Mouse (Mus musculus) left cerebral cortex, adult 18-20 months (tissue): ENCODE measurements around the gene Lhx4. TPM values are rescaled to one million over a fixed set of nuclear protein-coding genes. Genes with fewer than 3 reads are reported as not detected.

Experiments used
- DNase-seq, 2 experiments: peaks; one replicate each; pipeline ENCODE4 v3.0.0; 2021 to 2022; ENCODE audit warnings: low spot score in 2 of 2, mixed read lengths in 1 of 2
- total RNA-seq, 2 experiments: library from RNA; stranded (reverse); gene quantifications; 2 replicates each; pipeline ENCODE4 v1.2.3; 2021

The Lhx4 gene
- total RNA-seq, 2 experiments from 2014 or later, result not detected

DNA sequence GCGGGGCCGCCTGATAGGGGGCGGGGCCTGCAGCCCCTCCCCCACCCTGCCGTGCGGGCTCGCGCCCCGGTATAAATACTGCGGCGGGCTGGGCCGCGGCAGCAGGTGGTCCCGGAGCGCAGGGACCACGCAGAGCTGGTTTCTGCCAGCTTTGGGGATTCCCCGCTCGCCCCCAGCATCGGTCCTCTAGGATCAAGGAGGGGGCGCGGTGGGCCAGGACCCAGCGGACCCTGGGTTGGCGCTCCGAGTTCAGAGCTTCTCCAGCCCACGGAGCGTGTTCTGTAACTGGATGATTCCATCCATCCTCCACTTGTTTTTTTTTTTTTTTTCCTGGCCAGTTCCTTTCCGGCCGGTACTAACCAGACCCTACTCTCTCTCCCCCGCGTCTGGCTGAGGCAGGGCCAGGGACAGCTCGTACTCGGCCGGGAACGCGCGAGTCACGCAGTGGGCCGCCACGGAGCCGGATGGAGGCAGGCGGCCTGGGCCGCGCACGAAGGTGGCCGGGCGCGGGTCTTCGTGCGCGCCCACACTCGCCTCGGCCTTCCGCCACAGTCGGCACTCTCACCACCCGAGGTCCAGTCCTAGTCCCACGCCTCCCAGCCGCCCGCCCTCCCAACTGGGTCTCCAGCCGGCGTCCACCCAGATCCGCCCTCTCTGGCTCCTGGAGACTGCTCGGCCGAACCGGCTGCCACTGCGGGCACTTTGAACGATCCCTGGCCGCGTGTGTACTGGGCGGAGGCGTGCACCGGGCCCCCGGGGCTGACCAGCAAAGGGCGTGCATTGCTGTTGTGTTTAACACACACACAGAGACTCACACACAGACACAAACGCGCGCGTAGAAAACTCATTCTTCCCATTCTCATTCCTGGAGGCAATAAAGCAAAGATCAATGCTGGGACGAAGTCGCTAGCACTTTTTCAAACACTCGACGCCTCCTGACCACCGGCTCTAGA, 8.8 kb downstream of the Lhx4 start:
- DNase-seq, result no peak

DNA sequence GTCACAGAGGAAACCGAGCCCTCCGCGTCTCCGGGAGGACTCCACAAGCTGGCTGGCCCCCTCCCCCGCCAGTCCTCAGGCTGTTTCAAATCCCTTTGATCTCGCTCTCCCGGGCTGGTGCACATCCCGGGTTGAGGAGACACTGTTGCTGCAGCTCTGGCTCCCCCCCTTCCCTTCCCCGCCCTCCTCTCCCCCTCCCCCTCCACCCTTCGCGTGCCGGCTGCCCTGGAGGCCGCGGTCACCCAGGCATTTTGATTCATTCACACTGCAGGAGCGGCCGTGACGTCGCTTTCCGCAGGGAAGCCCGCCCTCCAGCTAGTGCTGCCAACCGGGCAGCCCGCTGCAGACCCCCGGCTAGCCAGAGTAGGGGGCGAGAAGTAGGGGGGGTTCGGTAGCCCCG, 9.5 kb downstream of the Lhx4 start:
- no peak for DNase-seq

DNA sequence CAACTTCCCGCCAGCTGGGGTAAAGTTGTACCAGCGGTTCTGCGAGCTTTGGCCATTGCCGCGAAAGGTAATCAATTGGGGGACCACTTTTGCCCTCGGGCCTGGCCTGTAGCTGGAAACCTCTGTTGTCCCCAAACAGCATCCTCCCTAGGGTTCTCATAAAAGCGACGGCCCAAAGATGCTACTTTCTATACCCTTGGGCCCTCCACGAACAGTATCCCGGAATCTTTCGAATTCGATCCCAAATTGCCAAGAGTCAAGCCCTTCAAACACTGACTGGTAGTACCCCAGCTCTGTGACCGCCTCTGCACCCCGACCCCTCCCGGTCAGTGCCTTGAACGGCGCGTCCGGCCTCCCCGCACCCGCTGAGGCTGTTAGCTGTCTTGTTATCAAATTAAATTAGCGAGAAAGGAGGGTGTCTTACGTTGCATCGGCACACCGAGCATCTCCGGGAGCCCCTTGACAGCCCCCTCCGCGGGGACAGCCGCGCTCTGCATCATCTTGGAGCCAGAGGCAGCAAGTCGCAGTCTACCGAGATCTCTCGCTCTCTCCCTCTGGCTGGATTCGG, 10.0 kb downstream of the Lhx4 start:
- DNase-seq, result no peak

DNA sequence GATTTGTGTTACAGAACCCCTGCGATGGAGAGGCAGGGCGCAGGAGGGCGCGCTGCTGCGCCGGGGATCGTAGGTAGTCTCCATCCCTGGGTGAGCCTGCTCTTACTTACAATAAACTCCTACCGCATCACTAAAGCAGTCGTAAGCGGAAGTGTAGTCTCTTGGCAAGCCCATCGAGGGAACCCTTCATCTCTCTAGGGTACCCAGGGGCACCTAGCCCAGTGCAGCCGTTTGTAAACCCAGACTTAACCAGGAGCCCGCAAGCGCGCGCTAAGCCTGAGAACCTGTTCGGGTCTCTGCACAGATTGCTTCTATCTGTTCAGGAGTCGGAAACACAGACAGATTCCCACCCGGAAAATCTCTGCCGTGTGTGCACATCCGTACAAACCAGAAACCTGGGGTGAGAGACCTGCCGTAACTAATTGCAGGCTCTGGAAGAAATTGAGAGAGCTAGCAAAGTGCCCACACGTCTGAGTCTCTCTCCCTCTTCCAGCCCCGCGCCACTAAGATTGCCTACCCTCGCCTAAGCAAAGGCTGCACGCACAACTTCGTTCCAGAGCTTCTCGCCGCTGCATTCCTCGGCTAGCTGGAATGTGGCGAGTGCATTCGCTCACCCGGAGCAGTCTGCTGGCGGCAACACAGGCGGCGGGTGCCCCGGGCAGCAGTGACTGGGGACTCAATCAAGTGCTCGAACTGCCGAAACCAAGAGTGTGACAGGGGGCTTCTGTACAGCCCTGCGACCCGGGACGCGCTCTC, 10.7 kb downstream of the Lhx4 start:
- DNase-seq, result no peak

DNA sequence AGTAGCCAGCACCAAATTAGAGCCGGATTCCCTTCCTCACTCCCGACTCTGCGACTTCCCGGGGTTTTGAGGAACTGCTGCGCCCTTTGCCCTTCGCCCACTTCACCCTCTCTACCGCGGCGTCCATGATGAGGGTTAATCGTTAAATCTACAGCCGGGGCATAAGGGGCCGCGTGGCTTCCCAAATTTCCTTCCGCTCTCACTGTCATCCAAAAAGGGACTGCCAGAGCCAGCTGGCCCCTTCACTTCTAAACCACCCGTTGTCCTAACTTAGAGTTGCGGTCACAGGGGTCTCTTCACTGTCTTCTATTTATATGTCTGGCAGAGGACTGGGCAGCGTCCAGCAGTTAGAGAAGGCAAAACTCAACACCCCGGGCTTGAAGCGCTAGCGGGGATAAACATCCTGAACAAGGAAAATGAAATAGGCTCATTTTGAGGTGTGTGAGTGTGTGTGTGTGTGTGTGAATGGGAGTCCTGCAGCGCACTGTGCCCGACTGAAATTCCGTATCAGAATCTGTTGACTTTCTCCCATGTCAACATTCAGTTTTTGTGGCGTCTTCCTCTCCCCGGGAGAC, 13.6 kb downstream of the Lhx4 start:
- DNase-seq, result no peak

DNA sequence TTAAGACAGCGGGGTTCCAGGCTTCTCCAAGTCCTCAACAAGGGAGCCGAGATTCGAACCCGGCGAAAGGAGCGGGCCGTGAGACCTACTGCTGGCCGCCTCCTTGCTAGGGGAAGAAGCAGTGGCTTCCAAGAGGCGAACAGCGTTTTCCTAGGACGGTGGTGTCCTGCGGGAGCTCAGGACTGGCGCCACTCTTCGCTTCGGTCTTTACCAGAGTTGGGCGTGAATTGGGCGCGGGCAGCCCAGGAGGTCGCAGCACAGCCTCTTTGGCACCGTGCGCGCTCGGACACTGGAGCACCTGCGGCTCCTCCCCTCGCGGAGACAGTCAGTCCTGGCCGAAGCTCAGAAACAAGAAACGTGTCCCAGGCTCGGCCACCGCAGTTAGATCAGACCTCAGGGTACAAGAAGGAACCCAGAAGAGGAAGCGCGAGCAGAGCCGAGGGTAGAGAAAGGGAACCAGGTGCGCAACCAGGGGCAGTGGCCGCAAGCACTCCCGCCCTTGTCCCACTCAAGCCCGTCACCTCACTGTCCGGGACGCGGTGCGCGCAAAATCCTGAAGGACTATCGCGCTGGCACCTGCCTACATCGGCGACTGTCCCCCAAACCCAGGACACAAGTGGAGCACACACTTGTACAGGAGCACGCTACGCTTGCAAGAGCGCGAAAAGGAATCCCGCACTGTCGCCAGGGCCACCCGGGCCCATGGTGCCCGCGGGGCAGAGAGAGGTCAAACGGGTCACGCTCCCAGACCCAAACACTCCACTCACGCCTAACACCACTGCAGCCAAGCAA, 14.3 kb downstream of the Lhx4 start:
- no peak for DNase-seq

DNA sequence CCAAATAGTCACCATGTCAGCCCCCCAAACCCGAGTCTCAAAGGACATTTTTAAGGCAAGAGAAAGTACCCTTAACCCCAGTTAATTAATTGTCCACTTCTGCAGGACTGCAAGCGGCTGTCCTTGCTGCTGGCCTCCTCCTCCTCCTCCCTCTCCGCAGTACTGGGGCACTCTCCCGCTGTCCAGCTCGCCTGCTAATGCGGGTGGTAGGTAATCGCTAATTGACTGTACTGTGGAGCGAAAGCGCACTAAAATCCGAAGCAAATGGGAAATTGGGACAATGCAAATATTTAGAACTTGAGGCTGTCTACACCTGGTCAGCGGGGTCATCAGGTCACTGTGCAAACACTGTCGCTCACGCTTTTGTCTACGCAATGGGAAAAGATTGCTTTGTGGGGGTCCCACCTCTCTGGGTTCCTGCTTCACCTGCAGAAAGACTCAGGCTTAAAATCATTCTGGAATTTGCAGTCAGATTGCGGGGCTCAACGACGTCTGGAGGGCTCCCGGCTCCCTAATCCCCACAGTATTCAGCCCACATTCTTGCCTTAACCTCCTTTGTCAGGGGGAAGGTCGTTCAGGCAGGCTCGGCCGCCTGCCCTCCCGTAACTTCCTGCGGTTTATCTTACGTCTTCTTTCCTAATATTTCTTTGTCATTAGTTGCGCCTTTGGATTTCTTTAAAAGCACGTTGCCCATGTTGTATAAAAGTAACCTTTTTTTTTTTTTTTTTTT, 15.2 kb downstream of the Lhx4 start:
- no peak for DNase-seq

DNA sequence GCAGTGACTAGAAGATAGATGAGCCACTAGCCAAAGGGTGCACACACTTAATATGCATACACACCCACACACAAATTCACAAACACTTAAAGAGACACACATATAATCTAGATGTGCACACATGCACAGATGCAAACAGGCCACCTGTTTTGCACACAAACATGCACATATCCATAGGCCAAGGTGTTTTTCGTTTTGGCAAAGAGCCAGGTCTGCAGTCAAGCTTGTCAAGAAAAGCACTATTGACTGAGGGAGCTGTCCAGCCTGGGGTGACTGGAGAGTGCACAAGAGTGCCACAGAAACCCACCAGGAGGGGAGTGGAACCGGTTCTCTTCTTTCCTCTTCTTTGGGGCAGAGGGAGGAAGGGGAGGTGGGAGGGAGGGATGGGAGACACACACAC, 20.3 kb downstream of the Lhx4 start:
- no peak for DNase-seq

DNA sequence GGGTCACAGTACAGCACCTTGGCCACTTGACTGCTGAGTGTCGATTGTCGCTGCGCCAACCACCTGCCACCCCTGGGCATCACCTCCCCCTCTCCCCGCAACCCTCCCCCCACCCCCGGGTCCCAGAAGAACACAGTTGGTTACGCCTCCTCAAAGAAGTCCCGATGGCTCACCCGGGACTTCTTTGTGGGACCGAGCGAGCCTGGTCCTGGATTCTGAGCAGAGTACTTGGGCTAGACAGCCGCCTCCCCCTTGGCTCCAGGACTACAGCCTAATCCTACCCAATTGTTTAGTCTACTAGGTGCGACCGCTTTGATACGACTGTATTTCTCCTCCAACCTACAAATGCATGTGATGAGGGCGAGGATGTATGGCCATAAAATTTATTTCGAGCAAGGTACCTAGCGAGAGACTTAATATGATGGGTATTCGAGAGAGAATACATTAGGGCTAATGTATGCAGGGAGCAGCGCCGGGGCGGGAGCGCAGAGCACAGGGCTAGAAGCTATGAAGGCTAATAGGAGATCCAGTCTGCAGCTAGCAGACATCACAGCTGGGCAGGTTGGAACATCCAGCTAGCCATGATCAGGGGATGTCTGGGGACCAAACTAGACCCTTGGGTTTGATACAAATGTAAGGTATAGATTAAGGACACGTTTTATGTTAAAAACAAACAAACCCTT, 22.2 kb downstream of the Lhx4 start:
- no peak for DNase-seq

DNA sequence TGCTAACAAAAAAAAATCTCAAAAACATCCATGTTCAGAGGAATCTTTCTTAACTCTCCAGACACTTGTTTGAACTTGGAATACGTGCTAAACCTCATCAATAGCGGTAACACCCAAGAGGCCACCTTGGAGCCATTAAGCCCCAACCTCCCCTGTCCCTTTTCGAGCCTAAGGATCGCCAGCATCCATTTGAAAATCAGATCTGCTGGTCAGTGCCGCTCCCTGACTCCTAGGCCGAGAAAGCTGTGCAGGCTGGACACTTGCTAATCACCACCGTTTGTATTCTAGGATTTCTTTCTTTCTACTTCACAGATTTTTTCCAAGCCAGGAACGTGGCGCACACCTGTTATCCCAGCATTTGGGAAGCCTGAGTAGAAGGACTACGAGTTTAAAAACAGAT, 23.7 kb downstream of the Lhx4 start:
- DNase-seq, result no peak

DNA sequence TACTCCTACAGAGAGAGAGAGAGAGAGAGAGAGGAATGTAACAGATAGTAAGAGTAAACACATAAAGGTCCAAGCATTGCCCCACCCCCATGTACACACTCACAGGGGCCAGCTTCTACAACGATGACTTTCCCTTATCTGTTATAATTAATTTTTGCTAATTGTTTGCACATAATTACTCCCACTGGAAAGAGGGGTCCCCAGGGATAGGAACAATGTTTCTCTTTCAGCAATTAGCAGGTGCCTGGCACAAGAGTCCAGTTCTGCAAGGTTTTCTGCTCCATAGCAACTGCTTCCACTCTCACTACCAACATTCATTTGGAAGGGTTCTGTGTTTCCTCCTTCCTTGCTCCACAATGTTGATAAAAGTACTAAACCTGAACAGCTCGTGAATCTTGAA, 25.6 kb downstream of the Lhx4 start:
- no peak for DNase-seq

DNA sequence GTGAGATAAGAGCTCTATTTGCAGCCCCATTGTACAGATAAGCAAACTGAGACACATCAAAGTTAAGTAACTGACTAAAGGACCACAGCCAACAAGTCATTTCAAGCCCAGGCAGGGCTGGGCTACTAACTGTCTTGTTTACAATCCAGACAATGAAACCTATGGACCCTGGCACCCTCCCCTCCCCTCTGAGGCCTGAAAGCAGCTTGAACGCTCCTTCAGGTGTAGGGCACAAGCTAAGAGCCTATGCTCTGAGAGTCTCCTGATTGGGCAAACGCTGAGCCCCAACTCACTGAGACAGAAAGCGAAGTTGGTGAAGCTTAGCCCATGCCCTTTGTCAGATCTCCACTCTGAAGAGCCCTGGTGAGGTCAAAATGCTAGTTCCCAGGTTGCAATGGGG, 27.2 kb downstream of the Lhx4 start:
- no peak for DNase-seq

DNA sequence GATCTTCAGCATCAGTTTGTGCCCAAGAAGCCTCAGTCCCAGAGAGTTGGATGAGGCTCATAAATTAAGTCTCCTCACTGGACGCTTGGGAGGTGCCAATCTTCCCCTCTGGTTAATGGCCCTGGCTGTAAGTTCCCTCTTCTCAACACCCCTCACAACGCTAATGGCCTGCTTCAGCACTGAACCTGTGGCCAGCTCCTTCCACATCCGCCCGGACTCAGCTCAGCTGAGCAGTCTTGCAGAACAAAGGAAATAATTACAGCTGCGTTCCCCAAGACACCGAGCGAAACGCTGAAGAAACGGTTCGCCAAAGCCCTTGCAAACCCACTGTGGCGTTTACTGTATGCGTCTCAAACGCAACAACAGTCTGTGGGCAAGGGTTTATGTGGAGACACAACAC, 29.3 kb downstream of the Lhx4 start:
- no peak for DNase-seq

DNA sequence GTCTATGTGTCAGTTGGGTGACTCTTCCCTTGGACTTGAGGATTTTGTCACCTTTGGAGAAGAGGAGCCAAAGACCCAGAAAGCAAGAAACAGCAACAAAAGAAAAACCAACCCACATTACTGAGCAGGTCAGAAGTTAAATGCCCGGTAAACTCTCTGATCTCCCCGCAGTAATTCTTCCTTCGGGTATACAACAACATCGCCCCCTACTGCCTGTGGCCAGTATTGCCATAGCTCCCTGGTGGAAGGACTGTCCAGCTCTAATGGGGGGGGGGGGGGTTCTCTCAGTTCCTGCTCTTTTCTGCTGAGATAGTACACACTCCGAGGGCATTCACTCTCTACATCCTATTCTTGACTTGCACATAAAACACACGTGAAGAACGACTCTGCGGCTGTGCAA, 30.0 kb downstream of the Lhx4 start:
- peak; percentile 50 to 78 for DNase-seq

DNA sequence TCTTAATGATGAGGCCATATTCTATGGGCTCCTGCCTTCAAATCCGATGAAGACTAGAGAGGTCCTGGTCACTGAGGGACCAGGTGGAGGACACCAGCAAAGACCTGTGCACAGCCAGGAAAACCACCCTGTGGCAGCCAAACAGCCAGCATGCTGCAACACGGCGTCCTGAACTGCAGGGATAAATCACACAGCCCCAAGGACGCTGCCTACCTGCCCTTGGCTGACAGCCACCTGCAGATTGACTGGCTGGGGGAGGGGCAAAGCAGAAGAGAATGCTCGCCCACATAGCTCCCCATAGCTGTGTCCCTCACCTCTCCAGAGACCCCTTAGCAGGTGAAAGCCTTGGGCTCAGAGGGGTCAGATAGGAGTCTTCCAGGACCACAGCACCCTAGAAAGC, 31.5 kb downstream of the Lhx4 start:
- DNase-seq, result no peak

DNA sequence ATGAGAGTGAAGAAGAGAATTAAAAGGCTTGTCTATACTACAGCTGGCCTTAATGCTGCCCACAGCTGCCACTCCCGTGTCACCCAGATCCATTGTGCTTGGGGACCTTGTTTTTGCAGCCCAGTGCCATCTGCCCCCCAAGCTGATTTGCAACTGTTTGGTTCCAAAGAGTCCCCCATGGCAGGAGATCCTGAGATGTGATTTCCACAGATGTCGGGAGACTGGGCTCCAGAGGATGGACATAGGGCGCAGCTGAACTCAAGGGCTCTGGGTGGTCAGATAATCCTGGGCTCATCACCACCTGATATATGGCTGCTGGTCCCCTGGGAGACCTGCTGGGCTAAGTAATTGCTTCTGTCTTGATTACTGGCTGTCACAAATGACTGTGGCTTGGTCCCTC, 32.6 kb downstream of the Lhx4 start:
- DNase-seq, result no peak

DNA sequence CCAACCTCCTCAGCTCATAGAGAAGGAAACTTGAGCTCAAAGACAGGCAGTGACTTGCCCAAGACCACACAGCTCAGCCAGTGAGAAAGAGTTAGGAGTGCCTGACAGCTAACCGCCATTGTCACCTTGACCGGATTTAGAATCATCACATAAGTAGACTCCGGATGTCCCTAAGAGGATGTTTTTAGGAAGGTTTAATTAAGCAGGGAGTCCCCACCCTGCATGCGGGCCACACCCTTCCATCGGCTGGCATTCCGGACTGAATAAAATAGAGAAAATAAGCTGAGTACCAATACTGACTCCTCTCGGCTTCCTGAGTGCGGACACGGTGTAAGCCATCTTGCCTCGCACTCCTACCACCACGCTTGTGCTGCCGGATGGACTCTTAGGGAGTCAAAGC, 34.2 kb downstream of the Lhx4 start:
- DNase-seq, result no peak

DNA sequence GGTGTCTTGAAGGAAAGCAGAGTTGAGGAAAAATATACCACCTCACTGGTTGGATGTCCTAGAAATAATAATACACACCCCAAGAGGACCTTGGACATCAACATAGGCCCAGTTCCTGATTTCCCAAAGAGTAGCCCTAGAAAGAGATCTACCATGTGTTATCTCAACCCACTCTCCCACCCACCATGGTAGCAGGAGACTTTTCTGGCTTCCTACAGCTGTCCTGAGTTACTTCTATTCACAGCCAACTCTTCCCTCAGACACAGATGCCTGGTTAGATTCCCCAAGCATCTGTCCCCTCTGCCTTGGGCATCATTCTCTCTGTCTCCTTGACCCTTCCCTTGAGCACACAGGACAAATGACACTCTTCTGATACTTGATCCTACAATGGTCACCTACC, 36.1 kb downstream of the Lhx4 start:
- peak in 1 of 2 experiments; percentile 34 for DNase-seq

DNA sequence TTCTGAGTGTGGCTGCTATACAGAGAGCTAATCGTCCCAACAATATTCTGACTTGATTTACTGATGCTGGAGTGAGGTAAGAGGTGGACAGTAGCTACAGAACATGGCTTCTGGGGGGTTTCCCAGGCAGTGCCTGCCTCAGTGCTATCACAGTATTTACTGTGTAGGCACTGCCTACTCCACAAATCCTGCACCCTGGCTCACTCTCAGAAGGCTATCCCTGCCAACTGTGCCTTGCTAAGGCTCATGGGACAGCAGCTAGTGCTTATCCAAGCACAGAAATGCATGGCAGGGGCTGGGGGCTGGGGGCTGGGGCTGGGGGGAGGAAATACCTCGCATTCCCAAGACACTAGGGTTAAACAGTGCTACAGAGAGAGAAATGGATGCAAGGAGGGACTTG, 38.2 kb downstream of the Lhx4 start:
- DNase-seq, result peak; percentile 35 to 48

DNA sequence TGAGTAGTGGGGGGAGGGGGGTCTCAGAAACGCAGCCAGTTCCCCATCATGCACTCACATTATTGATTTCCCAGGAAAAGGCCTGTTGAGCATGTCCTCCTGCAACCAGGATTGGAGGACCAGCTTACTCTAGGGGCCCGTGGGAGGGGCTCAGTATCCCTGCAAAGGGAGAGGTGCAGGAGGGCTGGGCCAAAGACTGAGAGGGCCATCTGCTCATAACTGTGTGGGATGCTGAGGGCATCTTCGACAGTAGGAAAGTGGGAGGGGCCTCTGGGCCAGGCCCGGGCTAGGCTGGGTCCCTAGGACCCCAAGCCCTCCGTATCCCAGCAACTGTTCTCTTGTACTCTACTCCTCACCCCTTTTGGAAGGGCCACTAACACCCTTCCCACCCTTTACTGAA, 47.3 kb downstream of the Lhx4 start:
- no peak for DNase-seq
